Mouse (Mus musculus): ENCODE measurements at regions not wholly inside any gene's neighbourhood (a gene's known extent, or its start where the extent isn't known, plus 50 kb on each side); places are given as distances from the start of the nearest gene placed in this dataset.

- TF ChIP-seq POLR2A (IDR thresholded peaks at IDR 0.05; ENCODE audit: low read depth, low read length) (no peak), CTCF (IDR thresholded peaks at IDR 0.05; ENCODE audit: extremely low read depth, insufficient read length, insufficient replicate concordance, low read depth, low read length) (no peak)
- 0 out of 2 replicates have a peak, but pooled peaks cover 2% of the 10 kb centered on the region for H3K27me3 ChIP-seq (ENCODE audit: control insufficient read depth, insufficient read depth, low read length)
- WGBS: 34% methylated on average over 2 of the region's 2 CpGs
Measured at GRCm38 (mm10) chr11:52523671-52524070, 127.4 kb downstream of the 9530068E07Rik start.

GRCm38 (mm10) chr11:52525446-52525845, 129.2 kb downstream of the 9530068E07Rik start:
- H3K4me1 ChIP-seq (ENCODE audit: control insufficient read depth, insufficient read depth, insufficient read length, low read length): no peaks in the 10 kb centered on the region
- no peak for TF ChIP-seq POLR2A (IDR thresholded peaks at IDR 0.05; ENCODE audit: low read depth, low read length)
- no peak for TF ChIP-seq CTCF (IDR thresholded peaks at IDR 0.05; ENCODE audit: extremely low read depth, insufficient read length, insufficient replicate concordance, low read depth, low read length)
- no peak overlapping the region for H3K27ac ChIP-seq (ENCODE audit: insufficient read depth, low read depth, low read length)
- 68% methylated on average over 6 of the region's 6 CpGs for WGBS
- H3K4me3 ChIP-seq (ENCODE audit: low read depth, low read length): no peak overlapping the region
- no peaks in the 10 kb centered on the region for H3K36me3 ChIP-seq (ENCODE audit: control insufficient read depth, insufficient read depth, low read length)
- no peaks in the 10 kb centered on the region for H3K27me3 ChIP-seq (ENCODE audit: control insufficient read depth, insufficient read depth, low read length)

More at GRCm38 (mm10) chr11:52523671-52524070, 127.4 kb downstream of the 9530068E07Rik start:
- Histone ChIP-seq H3K4me3 (ENCODE audit: low read depth, low read length) (no peak overlapping the region), H3K36me3 (ENCODE audit: control insufficient read depth, insufficient read depth, low read length) (no peaks in the 10 kb centered on the region), H3K27ac (ENCODE audit: insufficient read depth, low read depth, low read length) (no peak overlapping the region), H3K4me1 (ENCODE audit: control insufficient read depth, insufficient read depth, insufficient read length, low read length) (no peaks in the 10 kb centered on the region)

- no peak overlapping the region for H3K4me3 ChIP-seq (ENCODE audit: low read depth, low read length)
- TF ChIP-seq POLR2A (IDR thresholded peaks at IDR 0.05; ENCODE audit: low read depth, low read length) (no peak), CTCF (IDR thresholded peaks at IDR 0.05; ENCODE audit: extremely low read depth, insufficient read length, insufficient replicate concordance, low read depth, low read length) (no peak)
Measured at GRCm38 (mm10) chr11:52526306-52526705, 130.1 kb downstream of the 9530068E07Rik start.

GRCm38 (mm10) chr11:52533379-52533778, 137.2 kb downstream of the 9530068E07Rik start:
- Histone ChIP-seq H3K36me3 (ENCODE audit: control insufficient read depth, insufficient read depth, low read length) (no peaks in the 10 kb centered on the region), H3K27me3 (ENCODE audit: control insufficient read depth, insufficient read depth, low read length) (no peaks in the 10 kb centered on the region), H3K27ac (ENCODE audit: insufficient read depth, low read depth, low read length) (no peak overlapping the region), H3K4me3 (ENCODE audit: low read depth, low read length) (no peak overlapping the region), H3K4me1 (ENCODE audit: control insufficient read depth, insufficient read depth, insufficient read length, low read length) (no peaks in the 10 kb centered on the region)
- 58% methylated on average over 5 of the region's 5 CpGs for WGBS
- TF ChIP-seq CTCF (IDR thresholded peaks at IDR 0.05; ENCODE audit: extremely low read depth, insufficient read length, insufficient replicate concordance, low read depth, low read length) (no peak), POLR2A (IDR thresholded peaks at IDR 0.05; ENCODE audit: low read depth, low read length) (no peak)

More at GRCm38 (mm10) chr11:52526306-52526705, 130.1 kb downstream of the 9530068E07Rik start:
- no peaks in the 10 kb centered on the region for H3K27me3 ChIP-seq (ENCODE audit: control insufficient read depth, insufficient read depth, low read length)
- H3K27ac ChIP-seq (ENCODE audit: insufficient read depth, low read depth, low read length): no peak overlapping the region
- 72% methylated on average over 6 of the region's 6 CpGs for WGBS
- H3K4me1 ChIP-seq (ENCODE audit: control insufficient read depth, insufficient read depth, insufficient read length, low read length): no peaks in the 10 kb centered on the region
- H3K36me3 ChIP-seq (ENCODE audit: control insufficient read depth, insufficient read depth, low read length): no peaks in the 10 kb centered on the region

- Histone ChIP-seq H3K4me1 (ENCODE audit: control insufficient read depth, insufficient read depth, insufficient read length, low read length) (no peaks in the 10 kb centered on the region), H3K4me3 (ENCODE audit: low read depth, low read length) (no peak overlapping the region), H3K27me3 (ENCODE audit: control insufficient read depth, insufficient read depth, low read length) (no peaks in the 10 kb centered on the region), H3K36me3 (ENCODE audit: control insufficient read depth, insufficient read depth, low read length) (no peaks in the 10 kb centered on the region), H3K27ac (ENCODE audit: insufficient read depth, low read depth, low read length) (no peak overlapping the region)
- TF ChIP-seq POLR2A (IDR thresholded peaks at IDR 0.05; ENCODE audit: low read depth, low read length) (no peak), CTCF (IDR thresholded peaks at IDR 0.05; ENCODE audit: extremely low read depth, insufficient read length, insufficient replicate concordance, low read depth, low read length) (no peak)
- WGBS: 31% methylated on average over 13 of the region's 13 CpGs
Measured at GRCm38 (mm10) chr11:52534586-52534985, 138.4 kb downstream of the 9530068E07Rik start.

GRCm38 (mm10) chr11:52536211-52536610, 140.0 kb downstream of the 9530068E07Rik start:
- Histone ChIP-seq H3K36me3 (ENCODE audit: control insufficient read depth, insufficient read depth, low read length) (no peaks in the 10 kb centered on the region), H3K27ac (ENCODE audit: insufficient read depth, low read depth, low read length) (no peak overlapping the region), H3K4me3 (ENCODE audit: low read depth, low read length) (no peak overlapping the region), H3K27me3 (ENCODE audit: control insufficient read depth, insufficient read depth, low read length) (no peaks in the 10 kb centered on the region), H3K4me1 (ENCODE audit: control insufficient read depth, insufficient read depth, insufficient read length, low read length) (no peaks in the 10 kb centered on the region)
- TF ChIP-seq CTCF (IDR thresholded peaks at IDR 0.05; ENCODE audit: extremely low read depth, insufficient read length, insufficient replicate concordance, low read depth, low read length) (no peak), POLR2A (IDR thresholded peaks at IDR 0.05; ENCODE audit: low read depth, low read length) (no peak)
- 62% methylated on average over 2 of the region's 2 CpGs for WGBS

GRCm38 (mm10) chr11:52536841-52537240, 140.6 kb downstream of the 9530068E07Rik start:
- no peaks in the 10 kb centered on the region for H3K4me1 ChIP-seq (ENCODE audit: control insufficient read depth, insufficient read depth, insufficient read length, low read length)
- no peaks in the 10 kb centered on the region for H3K27me3 ChIP-seq (ENCODE audit: control insufficient read depth, insufficient read depth, low read length)
- H3K27ac ChIP-seq (ENCODE audit: insufficient read depth, low read depth, low read length): no peak overlapping the region
- 77% methylated on average over 11 of the region's 11 CpGs for WGBS
- H3K4me3 ChIP-seq (ENCODE audit: low read depth, low read length): no peak overlapping the region
- no peak for TF ChIP-seq POLR2A (IDR thresholded peaks at IDR 0.05; ENCODE audit: low read depth, low read length)
- no peak for TF ChIP-seq CTCF (IDR thresholded peaks at IDR 0.05; ENCODE audit: extremely low read depth, insufficient read length, insufficient replicate concordance, low read depth, low read length)
- no peaks in the 10 kb centered on the region for H3K36me3 ChIP-seq (ENCODE audit: control insufficient read depth, insufficient read depth, low read length)

All from small intestine, adult 2 months (tissue).